Mouse (Mus musculus): ENCODE results near the gene Gm7347.
A peak's percentile ranks its signal among the peaks of the same experiment; 100 is the strongest.
"Not testable (repeated sequence)": the region's sequence is repeated elsewhere in the genome, so short reads cannot be mapped to it uniquely, and the experiment has no call there.

Gene Gm7347

GRCm38 (mm10) chr5:26058481-26058880, at the start of gene Gm7347:
TSS of gene Gm7347 (minus strand) at chr5:26058581.
- DNase-seq, result not testable (repeated sequence)

GRCm38 (mm10) chr5:26105262-26105661, 46.9 kb upstream of the Gm7347 start, which contains the start of gene 5031410I06Rik:
TSS of gene 5031410I06Rik (minus strand) at chr5:26105362.
- not testable (repeated sequence) for DNase-seq

GRCm38 (mm10) chr5:26089191-26089590, 30.8 kb upstream of the Gm7347 start, which contains the start of gene Gm10471:
TSS of gene Gm10471 (minus strand) at chr5:26089291.
- not testable (repeated sequence) for DNase-seq

- peak; percentile 51 for DNase-seq
Observed at GRCm38 (mm10) chr5:26079023-26079422, 20.6 kb upstream of the Gm7347 start.

GRCm38 (mm10) chr5:26070716-26071115, 12.3 kb upstream of the Gm7347 start:
- no peak for DNase-seq

GRCm38 (mm10) chr5:26039458-26039857, 18.9 kb downstream of the Gm7347 start, which contains the start of gene Speer4a:
TSS of gene Speer4a (minus strand) at chr5:26039558.
- DNase-seq, result not testable (repeated sequence)

- DNase-seq, result not testable (repeated sequence)
Observed at GRCm38 (mm10) chr5:26022816-26023215, 35.6 kb downstream of the Gm7347 start, which contains the start of gene Gm5862. TSS of gene Gm5862 (minus strand) at chr5:26022916.

GRCm38 (mm10) chr5:26007697-26008096, 50.7 kb downstream of the Gm7347 start:
- DNase-seq, result not testable (repeated sequence)

GRCm38 (mm10) chr5:26006937-26007695, 51.3 kb downstream of the Gm7347 start:
- DNase-seq, result peak; percentile 70

- DNase-seq, result not testable (repeated sequence)
Observed at GRCm38 (mm10) chr5:26004698-26005097, 53.7 kb downstream of the Gm7347 start, which contains the start of gene Gm1979. TSS of gene Gm1979 (minus strand) at chr5:26004798.
